Mouse (Mus musculus) G1E (cell line): ENCODE data around the gene Olfr1222. TPM values are rescaled to one million over a fixed set of nuclear protein-coding genes. Genes with fewer than 3 reads are reported as not detected.

Source experiments
- ATAC-seq: 2 replicates; pipeline ENCODE4 v1.8.0; 2016; ENCODE audit warnings: mild to moderate bottlenecking; ENCODE audit not compliant: insufficient number of reproducible peaks, poor library complexity, low FRiP score, severe bottlenecking; ENCODE audit errors: extremely low read depth
- DNase-seq: peaks from one replicate; pipeline ENCODE4 v3.0.0; 2012; ENCODE audit warnings: low spot score
- H3K27me3 ChIP-seq: 2 replicates; pipeline ENCODE4 v1.6.1; 2012; ENCODE audit warnings: mild to moderate bottlenecking, low read length, inconsistent platforms; ENCODE audit not compliant: insufficient read depth
- H3K36me3 ChIP-seq: replicated peaks from 2 replicates; pipeline ENCODE3; 2012; ENCODE audit warnings: mild to moderate bottlenecking, inconsistent platforms
- H3K4me1 ChIP-seq: 2 replicates; pipeline ENCODE4 v1.6.1; 2012; ENCODE audit warnings: low read depth, low read length, inconsistent platforms, mixed read lengths; ENCODE audit not compliant: insufficient read depth
- H3K4me3 ChIP-seq: 2 replicates; pipeline ENCODE4 v1.5.1; 2012; ENCODE audit warnings: low read depth, mild to moderate bottlenecking, inconsistent platforms, low read length, moderate library complexity, mixed read lengths
- H3K9me3 ChIP-seq: replicated peaks from 2 replicates; pipeline ENCODE4 v1.6.1; 2012; ENCODE audit warnings: inconsistent platforms
- CTCF ChIP-seq: IDR thresholded peaks from 2 replicates; pipeline ENCODE4 v1.5.1; 2012; ENCODE audit warnings: low read depth, low read length, inconsistent platforms, mixed read lengths
- GATA1 ChIP-seq: IDR thresholded peaks from 2 replicates; pipeline ENCODE4 v1.6.1; 2012; ENCODE audit warnings: borderline replicate concordance, low read length, inconsistent platforms, mixed read lengths
- GATA2 ChIP-seq: IDR thresholded peaks from 2 replicates; pipeline ENCODE4 v1.6.1; 2012; ENCODE audit warnings: low read depth, low read length, inconsistent platforms, borderline replicate concordance
- POLR2AphosphoS5 ChIP-seq: IDR thresholded peaks from 2 replicates; pipeline ENCODE4 v1.6.1; 2012; ENCODE audit warnings: low read depth, low read length, inconsistent platforms; ENCODE audit not compliant: insufficient replicate concordance
- TAL1 ChIP-seq: conservative IDR thresholded peaks from 2 replicates; pipeline ENCODE4 v1.6.1; 2012; ENCODE audit warnings: low read depth, low read length, inconsistent platforms, mixed read lengths
- polyA plus RNA-seq: library from polyadenylated mRNA; stranded (reverse); fragments of >175 nt; gene quantifications from 2 replicates; pipeline ENCODE4 v1.2.3, GENCODE M21; 2012
- total RNA-seq, 2 experiments: library from RNA; stranded (forward) in 1 of 2; stranded (reverse) in 1 of 2; fragments of 200-1000 nt in 1 of 2; fragments of >200 nt in 1 of 2; fragmentation: Nextera tagmentation in 1 of 2; gene quantifications; 2 replicates each; pipeline ENCODE4 v1.2.3; 2014 to 2017

Olfr1222 gene
- total and polyA plus RNA-seq, 3 experiments = 0.16 TPM; not detected in 2

DNA sequence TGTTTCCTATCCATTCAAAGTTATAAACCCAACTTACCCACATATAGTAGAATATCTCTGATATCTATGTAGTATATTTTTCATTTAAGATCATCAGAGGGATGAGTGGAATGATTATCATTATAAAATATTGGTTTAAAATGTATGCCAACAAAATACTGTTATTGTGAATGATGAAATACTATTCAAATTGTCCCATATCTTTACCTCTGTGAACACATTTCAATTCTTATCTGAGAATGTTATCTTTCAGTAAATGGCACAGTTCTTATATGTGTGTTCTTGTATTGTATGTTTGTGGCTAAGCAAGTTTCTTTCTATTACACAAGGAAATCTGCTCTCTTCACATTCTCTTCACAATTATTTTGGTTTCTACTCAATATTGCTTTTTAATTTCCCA lies 27.2 kb downstream of the Olfr1222 start:
- H3K9me3 ChIP-seq = 0 out of 2 replicates have a peak, but pooled peaks cover 2% of the 10 kb centered on the region
- no peak for TF ChIP-seq GATA1
- TF ChIP-seq POLR2AphosphoS5 = no peak
- H3K4me1 ChIP-seq = no peaks in the 10 kb centered on the region
- no peak for ATAC-seq
- H3K36me3 ChIP-seq = no peaks in the 10 kb centered on the region
- H3K4me3 ChIP-seq = no peak overlapping the region
- no peaks in the 10 kb centered on the region for H3K27me3 ChIP-seq
- no peak for DNase-seq

DNA sequence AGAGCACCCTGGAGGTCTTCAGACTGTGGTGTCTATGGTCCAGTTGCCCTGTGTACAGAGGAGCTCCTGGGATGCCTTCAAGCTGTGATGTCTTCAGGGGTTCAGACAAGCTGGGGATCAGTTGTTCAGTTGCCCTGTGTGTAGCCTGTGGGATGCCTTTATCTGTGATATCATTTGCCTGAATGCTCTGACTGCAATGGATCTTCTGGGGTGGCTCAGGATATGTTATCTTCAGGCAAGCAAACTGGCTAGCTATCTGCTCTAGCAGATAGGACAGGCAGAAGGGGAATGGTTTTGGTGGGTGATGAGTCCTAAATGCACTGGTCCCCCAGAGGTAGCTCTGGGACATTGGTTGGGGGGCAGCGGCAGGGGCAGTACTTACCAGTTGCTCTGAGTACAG lies 39.0 kb downstream of the Olfr1222 start:
- Histone ChIP-seq H3K27me3 (no peaks in the 10 kb centered on the region), H3K9me3 (peaks cover 7% of the 10 kb centered on the region; the same call in 1 of the 2 replicates), H3K4me1 (no peaks in the 10 kb centered on the region), H3K36me3 (no peaks in the 10 kb centered on the region), H3K4me3 (no peak overlapping the region)
- TF ChIP-seq TAL1 (no peak), GATA1 (no peak), POLR2AphosphoS5 (no peak), CTCF (no peak), GATA2 (no peak)
- ATAC-seq = no peak
- no peak for DNase-seq

DNA sequence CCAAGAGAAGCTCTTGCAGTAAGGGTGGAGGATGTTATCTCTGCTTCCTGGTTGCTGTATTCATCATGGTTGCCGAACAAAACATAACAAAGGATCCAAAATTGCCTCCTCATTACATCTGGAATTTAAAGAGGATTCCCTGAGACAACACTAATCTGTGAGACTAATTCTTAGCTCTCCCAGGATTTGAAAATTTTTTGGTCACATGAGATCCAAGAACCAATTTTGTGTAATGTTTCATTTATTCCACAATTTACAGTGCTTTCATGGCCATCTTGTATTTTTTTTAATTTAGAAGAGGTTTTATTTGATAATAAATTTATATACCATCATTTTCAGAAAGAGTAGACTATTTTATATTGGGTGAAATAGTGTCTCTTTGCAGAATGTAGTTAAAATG lies 49.4 kb downstream of the Olfr1222 start, which contains the start of gene Olfr1219:
TSS of gene Olfr1219 (minus strand) at position 101 of the 400 bp plus-strand sequence.
- ATAC-seq (no peak), DNase-seq (no peak)
- H3K36me3 ChIP-seq = no peaks in the 10 kb centered on the region
- no peaks in the 10 kb centered on the region for H3K4me1 ChIP-seq
- no peaks in the 10 kb centered on the region; the same call in 1 of the 2 replicates for H3K9me3 ChIP-seq
- no peak within 1 kb of the TSS for H3K4me3 ChIP-seq
- no peak for TF ChIP-seq CTCF
- no peak for TF ChIP-seq GATA1
- no peak for TF ChIP-seq POLR2AphosphoS5
- TF ChIP-seq TAL1 = no peak
- TF ChIP-seq GATA2 = no peak
- no peaks in the 10 kb centered on the region for H3K27me3 ChIP-seq

DNA sequence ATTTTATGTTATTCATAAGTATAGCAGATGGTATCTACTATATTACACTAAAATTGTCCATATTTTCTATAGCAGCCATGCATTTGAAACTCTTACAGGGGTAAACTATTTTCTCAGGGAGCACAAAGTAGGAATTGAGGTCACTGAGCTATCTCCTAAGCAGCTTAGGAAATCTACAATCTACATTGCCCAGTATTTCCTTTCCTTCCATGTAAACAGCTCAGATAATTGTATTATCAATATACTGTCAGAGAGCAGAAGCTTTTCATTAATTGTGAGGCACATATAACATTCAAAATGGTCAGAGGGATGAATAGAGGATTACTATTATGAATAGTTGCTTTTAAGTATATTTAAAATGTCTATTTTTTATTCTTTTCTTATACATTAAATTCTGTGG lies 51.4 kb downstream of the Olfr1222 start:
- Histone ChIP-seq H3K27me3 (no peaks in the 10 kb centered on the region), H3K9me3 (no peaks in the 10 kb centered on the region; the same call in 1 of the 2 replicates), H3K36me3 (no peaks in the 10 kb centered on the region), H3K4me3 (no peak overlapping the region), H3K4me1 (no peaks in the 10 kb centered on the region)
- ATAC-seq (no peak), DNase-seq (no peak)
- TF ChIP-seq GATA1 (no peak), POLR2AphosphoS5 (no peak)

Other genes with a start within 250 kb of the Olfr1222 start
Only the 20 nearest of the 24 such genes appear.
- gene Olfr1211, start 194.9 kb downstream of the Olfr1222 start, total RNA-seq (2014; fragmentation: Nextera tagmentation) = not detected in 2 replicates
- 0.05 TPM in 1 of 2 replicates, not detected in the other for gene Olfr1211, start 194.9 kb downstream of the Olfr1222 start, total RNA-seq (2017)
- gene Olfr1211, start 194.9 kb downstream of the Olfr1222 start, polyA plus RNA-seq = not detected in 2 replicates
- gene Olfr1212, start 179.1 kb downstream of the Olfr1222 start, total RNA-seq (2014; fragmentation: Nextera tagmentation) = not detected in 2 replicates
- 0.06 and 0.55 TPM in 2 replicates for gene Olfr1212, start 179.1 kb downstream of the Olfr1222 start, total RNA-seq (2017)
- not detected in 2 replicates for gene Olfr1212, start 179.1 kb downstream of the Olfr1222 start, polyA plus RNA-seq
- gene Gm13762, start 152.8 kb downstream of the Olfr1222 start, total RNA-seq (2014; fragmentation: Nextera tagmentation) = not detected in 2 replicates
- 0.17 TPM in 1 of 2 replicates, not detected in the other for gene Gm13762, start 152.8 kb downstream of the Olfr1222 start, total RNA-seq (2017)
- not detected in 2 replicates for gene Gm13762, start 152.8 kb downstream of the Olfr1222 start, polyA plus RNA-seq
- not detected in 2 replicates for gene Olfr1214, start 140.4 kb downstream of the Olfr1222 start, total RNA-seq (2014; fragmentation: Nextera tagmentation)
- 0.16 TPM in 1 of 2 replicates, not detected in the other for gene Olfr1214, start 140.4 kb downstream of the Olfr1222 start, total RNA-seq (2017)
- gene Olfr1214, start 140.4 kb downstream of the Olfr1222 start, polyA plus RNA-seq = not detected in 2 replicates
- gene Olfr1215, start 126.1 kb downstream of the Olfr1222 start, total RNA-seq (2014; fragmentation: Nextera tagmentation) = not detected in 2 replicates
- gene Olfr1215, start 126.1 kb downstream of the Olfr1222 start, total RNA-seq (2017) = not detected in 2 replicates
- not detected in 2 replicates for gene Olfr1215, start 126.1 kb downstream of the Olfr1222 start, polyA plus RNA-seq
- gene Olfr1216, start 114.7 kb downstream of the Olfr1222 start, total RNA-seq (2014; fragmentation: Nextera tagmentation) = not detected in 2 replicates
- 0.06 TPM in 1 of 2 replicates, not detected in the other for gene Olfr1216, start 114.7 kb downstream of the Olfr1222 start, total RNA-seq (2017)
- gene Olfr1216, start 114.7 kb downstream of the Olfr1222 start, polyA plus RNA-seq = not detected in 2 replicates
- gene Olfr1217, start 101.0 kb downstream of the Olfr1222 start, total RNA-seq (2014; fragmentation: Nextera tagmentation) = not detected in 2 replicates
- gene Olfr1217, start 101.0 kb downstream of the Olfr1222 start, total RNA-seq (2017) = 0.12 and 0.16 TPM in 2 replicates
- gene Olfr1217, start 101.0 kb downstream of the Olfr1222 start, polyA plus RNA-seq = not detected in 2 replicates
- not detected in 2 replicates for gene Olfr1218, start 71.9 kb downstream of the Olfr1222 start, total RNA-seq (2014; fragmentation: Nextera tagmentation)
- 0.23 and 0.27 TPM in 2 replicates for gene Olfr1218, start 71.9 kb downstream of the Olfr1222 start, total RNA-seq (2017)
- gene Olfr1218, start 71.9 kb downstream of the Olfr1222 start, polyA plus RNA-seq = not detected in 2 replicates
- gene Olfr1219, start 49.5 kb downstream of the Olfr1222 start, total RNA-seq (2014; fragmentation: Nextera tagmentation) = not detected in 2 replicates
- 0.22 TPM in 1 of 2 replicates, not detected in the other for gene Olfr1219, start 49.5 kb downstream of the Olfr1222 start, total RNA-seq (2017)
- not detected in 2 replicates for gene Olfr1219, start 49.5 kb downstream of the Olfr1222 start, polyA plus RNA-seq
- 0.15 TPM in 1 of 2 replicates, not detected in the other for gene Olfr1220, start 26.2 kb downstream of the Olfr1222 start, total RNA-seq (2014; fragmentation: Nextera tagmentation)
- gene Olfr1220, start 26.2 kb downstream of the Olfr1222 start, total RNA-seq (2017) = 0.05 and 0.12 TPM in 2 replicates
- gene Olfr1220, start 26.2 kb downstream of the Olfr1222 start, polyA plus RNA-seq = not detected in 2 replicates
- gene Olfr1221, start 15.8 kb downstream of the Olfr1222 start, total RNA-seq (2014; fragmentation: Nextera tagmentation) = not detected in 2 replicates
- gene Olfr1221, start 15.8 kb downstream of the Olfr1222 start, total RNA-seq (2017) = 0.06 and 0.11 TPM in 2 replicates
- gene Olfr1221, start 15.8 kb downstream of the Olfr1222 start, polyA plus RNA-seq = not detected in 2 replicates
- not detected in 2 replicates for gene Olfr1223, start 18.5 kb upstream of the Olfr1222 start, total RNA-seq (2014; fragmentation: Nextera tagmentation)
- 0.06 TPM in 1 of 2 replicates, not detected in the other for gene Olfr1223, start 18.5 kb upstream of the Olfr1222 start, total RNA-seq (2017)
- not detected in 2 replicates for gene Olfr1223, start 18.5 kb upstream of the Olfr1222 start, polyA plus RNA-seq
- not detected in 2 replicates for gene Olfr1224-ps1, start 31.0 kb upstream of the Olfr1222 start, total RNA-seq (2014; fragmentation: Nextera tagmentation)
- not detected in 2 replicates for gene Olfr1224-ps1, start 31.0 kb upstream of the Olfr1222 start, total RNA-seq (2017)
- gene Olfr1224-ps1, start 31.0 kb upstream of the Olfr1222 start, polyA plus RNA-seq = not detected in 2 replicates
- gene Olfr1225, start 41.6 kb upstream of the Olfr1222 start, total RNA-seq (2014; fragmentation: Nextera tagmentation) = not detected in 2 replicates
- 0.16 and 0.41 TPM in 2 replicates for gene Olfr1225, start 41.6 kb upstream of the Olfr1222 start, total RNA-seq (2017)
- not detected in 2 replicates for gene Olfr1225, start 41.6 kb upstream of the Olfr1222 start, polyA plus RNA-seq
- gene Olfr1226, start 67.0 kb upstream of the Olfr1222 start, total RNA-seq (2014; fragmentation: Nextera tagmentation) = not detected in 2 replicates
- 0.12 and 0.16 TPM in 2 replicates for gene Olfr1226, start 67.0 kb upstream of the Olfr1222 start, total RNA-seq (2017)
- gene Olfr1226, start 67.0 kb upstream of the Olfr1222 start, polyA plus RNA-seq = not detected in 2 replicates
- gene Olfr1228, start 121.0 kb upstream of the Olfr1222 start, total RNA-seq (2014; fragmentation: Nextera tagmentation) = not detected in 2 replicates
- 0.05 TPM in 1 of 2 replicates, not detected in the other for gene Olfr1228, start 121.0 kb upstream of the Olfr1222 start, total RNA-seq (2017)
- gene Olfr1228, start 121.0 kb upstream of the Olfr1222 start, polyA plus RNA-seq = not detected in 2 replicates
- not detected in 2 replicates for gene Olfr1229, start 155.0 kb upstream of the Olfr1222 start, total RNA-seq (2014; fragmentation: Nextera tagmentation)
- 0.16 and 0.17 TPM in 2 replicates for gene Olfr1229, start 155.0 kb upstream of the Olfr1222 start, total RNA-seq (2017)
- gene Olfr1229, start 155.0 kb upstream of the Olfr1222 start, polyA plus RNA-seq = not detected in 2 replicates
- not detected in 2 replicates for gene Olfr1230, start 164.2 kb upstream of the Olfr1222 start, total RNA-seq (2014; fragmentation: Nextera tagmentation)
- gene Olfr1230, start 164.2 kb upstream of the Olfr1222 start, total RNA-seq (2017) = 0.41 TPM in 1 of 2 replicates, not detected in the other
- not detected in 2 replicates for gene Olfr1230, start 164.2 kb upstream of the Olfr1222 start, polyA plus RNA-seq
- not detected in 2 replicates for gene Olfr1231, start 174.0 kb upstream of the Olfr1222 start, total RNA-seq (2014; fragmentation: Nextera tagmentation)
- 0.12 and 0.22 TPM in 2 replicates for gene Olfr1231, start 174.0 kb upstream of the Olfr1222 start, total RNA-seq (2017)
- not detected in 2 replicates for gene Olfr1231, start 174.0 kb upstream of the Olfr1222 start, polyA plus RNA-seq
- not detected in 2 replicates for gene Olfr1232, start 196.6 kb upstream of the Olfr1222 start, total RNA-seq (2014; fragmentation: Nextera tagmentation)
- gene Olfr1232, start 196.6 kb upstream of the Olfr1222 start, total RNA-seq (2017) = not detected in 2 replicates
- gene Olfr1232, start 196.6 kb upstream of the Olfr1222 start, polyA plus RNA-seq = not detected in 2 replicates